Mouse (Mus musculus): Measurements from ENCODE around the gene Cfap77.

DNA sequence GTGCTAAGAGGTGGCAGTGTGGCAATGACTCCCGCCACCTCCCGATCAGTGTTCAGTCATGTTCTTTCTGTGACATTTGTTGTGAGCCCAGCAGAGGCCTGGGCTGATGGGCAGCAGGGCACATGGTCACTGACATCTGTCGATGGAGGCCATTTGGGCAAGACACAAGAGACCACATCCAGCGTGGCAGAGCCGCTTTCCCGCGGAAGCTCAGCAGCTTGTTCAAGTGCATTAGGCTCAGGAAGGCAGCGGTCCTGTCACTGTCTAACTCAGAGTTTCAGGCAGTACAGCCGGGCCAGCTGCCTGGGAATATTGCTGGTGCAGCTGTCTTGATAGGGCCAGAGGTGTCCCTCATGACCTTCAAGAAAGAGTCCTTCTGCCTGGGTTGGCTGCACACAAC, 100.3 kb downstream of the Cfap77 start:
- TF ChIP-seq CEBPB (IDR thresholded peaks at IDR 0.05; ENCODE audit: insufficient read depth, poor library complexity, severe bottlenecking), result no peak
- TF ChIP-seq POLR2A (IDR thresholded peaks at IDR 0.05; ENCODE audit: insufficient read length, low read depth), result no peak
- no peak for TF ChIP-seq REST (IDR thresholded peaks at IDR 0.05; ENCODE audit: insufficient read depth, insufficient read length)
- no peak for TF ChIP-seq E2F4 (IDR thresholded peaks at IDR 0.05; ENCODE audit: insufficient read depth)
- TF ChIP-seq MAX (IDR thresholded peaks at IDR 0.05; ENCODE audit: low read depth), result no peak
- TF ChIP-seq MYOD1 (IDR thresholded peaks at IDR 0.05; ENCODE audit: control insufficient read depth in 1 of 3, insufficient read length in 2 of 3, low read depth in 2 of 3), result peak in 1 of 3 experiments; percentile 3
- TF ChIP-seq POLR2AphosphoS2 (IDR thresholded peaks at IDR 0.05; ENCODE audit: insufficient read length, low read depth), result no peak
